In genomic region chr12:33005858-33006257, GRCm38 (mm10) we compare ENCODE assay signal across 35 mouse cellular contexts.
"Had no signal": no experiment of that assay in that cellular context is flagged by ENCODE, and none has a peak within 500 bp of the region (broad histone marks: within the 10 kb centered on the region; RNA-seq: fewer than 3 reads in every experiment).

No protein-coding gene starts in this region.

- H3K4me1 ChIP-seq: hindbrain, embryonic 12.5 days; hindbrain, embryonic 15.5 days; intestine, embryonic 15.5 days had no signal

- ATAC-seq: hindbrain, embryonic 16.5 days; hindbrain, postnatal 0 days; inflammation-experienced regulatory T-cells, adult 6 months; intestine, embryonic 15.5 days; intestine, embryonic 16.5 days; intestine, postnatal 0 days had no signal

- H3K9me3 ChIP-seq: heart, embryonic 10.5 days; heart, embryonic 12.5 days; heart, embryonic 13.5 days; heart, embryonic 15.5 days; hindbrain, embryonic 10.5 days; hindbrain, embryonic 12.5 days; hindbrain, embryonic 13.5 days; hindbrain, embryonic 15.5 days; intestine, embryonic 15.5 days; kidney, embryonic 15.5 days had no signal

- DNase-seq: heart, adult 2 months; heart, postnatal 10 days; heart, postnatal 14 days; heart, postnatal 36 days; heart, postnatal 4 days; kidney, adult 11 months; kidney, adult 18-20 months; kidney, adult 2 months; kidney, adult 8-10 months; kidney, adult 9 months; kidney, postnatal 10 days; kidney, postnatal 14 days; kidney, postnatal 25 days; kidney, postnatal 36 days; kidney, postnatal 4 days; layer of hippocampus, adult 9-11 months had no signal

- H3K9ac ChIP-seq: heart, embryonic 12.5 days; heart, embryonic 13.5 days; heart, embryonic 15.5 days; hindbrain, embryonic 12.5 days; hindbrain, embryonic 13.5 days; hindbrain, embryonic 14.5 days; hindbrain, embryonic 15.5 days; intestine, embryonic 15.5 days; kidney, embryonic 15.5 days had no signal

- H3K27ac ChIP-seq: heart, adult 2 months; heart, embryonic 10.5 days; heart, embryonic 13.5 days; heart, embryonic 15.5 days; hindbrain, embryonic 10.5 days; hindbrain, embryonic 12.5 days; hindbrain, embryonic 13.5 days; hindbrain, embryonic 14.5 days; hindbrain, embryonic 15.5 days; hindbrain, postnatal 0 days; intestine, embryonic 15.5 days; kidney, embryonic 15.5 days; kidney, postnatal 0 days; layer of hippocampus, adult 2 months had no signal

- H3K4me2 ChIP-seq: heart, embryonic 11.5 days; heart, embryonic 12.5 days; heart, embryonic 13.5 days; heart, embryonic 15.5 days; hindbrain, embryonic 12.5 days; hindbrain, embryonic 13.5 days; hindbrain, embryonic 14.5 days; hindbrain, embryonic 15.5 days; intestine, embryonic 15.5 days; kidney, embryonic 15.5 days had no signal

- H3K27me3 ChIP-seq: hindbrain, embryonic 13.5 days; hindbrain, embryonic 15.5 days; intestine, embryonic 15.5 days; kidney, embryonic 15.5 days had no signal

- H3K4me3 ChIP-seq: heart, adult 2 months; heart, embryonic 10.5 days; heart, embryonic 12.5 days; heart, embryonic 13.5 days; heart, embryonic 15.5 days; hindbrain, embryonic 10.5 days; hindbrain, embryonic 12.5 days; hindbrain, embryonic 13.5 days; hindbrain, embryonic 15.5 days; intestine, embryonic 15.5 days; kidney, embryonic 15.5 days; layer of hippocampus, adult 2 months had no signal

- H3K36me3 ChIP-seq: heart, embryonic 10.5 days; heart, embryonic 12.5 days; heart, embryonic 13.5 days; heart, embryonic 15.5 days; hindbrain, embryonic 10.5 days; hindbrain, embryonic 12.5 days; hindbrain, embryonic 13.5 days; hindbrain, embryonic 15.5 days; intestine, embryonic 15.5 days; kidney, embryonic 15.5 days had no signal
